Mouse (Mus musculus) stomach, embryonic 15.5 days (tissue): Measurements from ENCODE around the gene Mthfsd. TPM values are rescaled to one million over a fixed set of nuclear protein-coding genes. Genes with fewer than 3 reads are reported as not detected.

ENCODE experiments used
- ATAC-seq: fragments of 200-750 bp; cut with Nextera tagmentation; 2 replicates; pipeline ENCODE4 v1.8.0; 2017; ENCODE audit warnings: low read depth, moderate number of reproducible peaks, moderate TSS enrichment; ENCODE audit not compliant: insufficient read depth, low FRiP score
- H3K27ac ChIP-seq: fragments of 300-500 bp; sonication (generic); 2 replicates; pipeline ENCODE4 v1.5.1; 2015; ENCODE audit warnings: mild to moderate bottlenecking, inconsistent platforms
- H3K27me3 ChIP-seq: fragments of 300-500 bp; sonication (generic); replicated peaks from 2 replicates; pipeline ENCODE4 v1.6.1; 2015; ENCODE audit warnings: inconsistent platforms
- H3K36me3 ChIP-seq: fragments of 300-500 bp; sonication (generic); 2 replicates; pipeline ENCODE4 v1.6.1; 2015; ENCODE audit warnings: inconsistent platforms
- H3K4me1 ChIP-seq: fragments of 300-500 bp; sonication (generic); 2 replicates; pipeline ENCODE4 v1.6.1; 2015; ENCODE audit warnings: inconsistent platforms
- H3K4me2 ChIP-seq: fragments of 300-500 bp; sonication (generic); 2 replicates; pipeline ENCODE4 v1.6.1; 2015; ENCODE audit warnings: mild to moderate bottlenecking, inconsistent platforms
- H3K4me3 ChIP-seq: fragments of 300-500 bp; sonication (generic); replicated peaks from 2 replicates; pipeline ENCODE4 v1.5.1; 2015; ENCODE audit warnings: inconsistent platforms
- H3K9ac ChIP-seq: fragments of 300-500 bp; sonication (generic); 2 replicates; pipeline ENCODE4 v1.6.1; 2015; ENCODE audit warnings: inconsistent platforms
- H3K9me3 ChIP-seq: fragments of 300-500 bp; sonication (generic); 2 replicates; pipeline ENCODE4 v1.6.1; 2016; ENCODE audit warnings: inconsistent platforms
- WGBS: fragments of 180-500 bp; shearing (Covaris S2); methylation state at CpG from one replicate; pipeline ENCODE4 v1.1.7; 2015; 5-methylcytosine and 5-hydroxymethylcytosine counted together
- polyA plus RNA-seq: library from polyadenylated mRNA; unstranded; fragments of >200 nt; fragmentation: Nextera tagmentation; extraction: Ambion mirVana; gene quantifications from 2 replicates; pipeline ENCODE4 v1.2.1, GENCODE M21; 2015

The Mthfsd gene
- polyA plus RNA-seq, 1 experiment from 2014 or later = 53.9 TPM

DNA sequence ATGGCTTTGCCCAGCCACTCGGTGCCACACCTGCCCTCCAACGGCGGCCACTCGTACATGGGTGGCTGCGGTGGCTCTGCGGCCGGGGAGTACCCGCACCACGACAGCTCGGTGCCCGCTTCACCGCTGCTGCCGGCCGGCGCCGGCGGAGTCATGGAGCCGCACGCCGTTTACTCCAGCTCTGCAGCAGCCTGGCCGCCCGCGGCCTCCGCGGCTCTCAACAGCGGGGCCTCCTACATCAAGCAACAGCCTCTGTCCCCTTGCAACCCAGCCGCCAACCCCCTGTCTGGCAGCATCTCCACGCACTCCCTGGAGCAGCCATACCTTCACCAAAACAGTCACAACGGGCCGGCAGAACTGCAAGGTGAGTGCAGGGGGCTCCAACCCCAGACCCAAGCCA lies 23.2 kb downstream of the Mthfsd start:
- 4% methylated on average over 30 of the region's 30 CpGs for WGBS
- H3K27me3 ChIP-seq = peaks cover 78% of the 10 kb centered on the region

GRCm38 (mm10) chr8:121084210-121084951 lies 23.8 kb downstream of the Mthfsd start, which contains the start of gene Foxf1:
TSS of gene Foxf1 (plus strand) at chr8:121084386.
- peak; percentile 74 for ATAC-seq
- Histone ChIP-seq H3K27me3 (peaks cover 75% of the 10 kb centered on the region), H3K9me3 (no peaks in the 10 kb centered on the region), H3K4me2 (peak within 1 kb of the TSS; percentile 82), H3K36me3 (no peaks in the 10 kb centered on the region), H3K27ac (peak within 1 kb of the TSS; percentile 98), H3K4me3 (peak within 1 kb of the TSS; percentile 68), H3K9ac (peak within 1 kb of the TSS; percentile 68), H3K4me1 (peaks cover 9% of the 10 kb centered on the region; the same call in 1 of the 2 replicates)
- under 1% methylated on average over 65 of the region's 83 CpGs for WGBS

More for the DNA sequence above, 23.2 kb downstream of the Mthfsd start:
- Histone ChIP-seq H3K36me3 (no peaks in the 10 kb centered on the region), H3K9me3 (no peaks in the 10 kb centered on the region), H3K27ac (peak overlapping the region; percentile 89), H3K9ac (peak overlapping the region; percentile 68), H3K4me2 (peak overlapping the region; percentile 82), H3K4me1 (peaks cover 9% of the 10 kb centered on the region; the same call in 1 of the 2 replicates), H3K4me3 (peak overlapping the region; percentile 68)
- ATAC-seq = no peak

GRCm38 (mm10) chr8:121083936-121084209 lies 24.3 kb downstream of the Mthfsd start:
- Histone ChIP-seq H3K4me2 (peak overlapping the region; percentile 82), H3K36me3 (no peaks in the 10 kb centered on the region), H3K27me3 (peaks cover 71% of the 10 kb centered on the region), H3K4me3 (peak overlapping the region; percentile 68), H3K9ac (peak overlapping the region; percentile 66), H3K27ac (peak overlapping the region; percentile 98), H3K9me3 (no peaks in the 10 kb centered on the region), H3K4me1 (peaks cover 9% of the 10 kb centered on the region; the same call in 1 of the 2 replicates)
- WGBS = 0% methylated on average over 15 of the region's 27 CpGs
- peak; percentile 78 for ATAC-seq

- Histone ChIP-seq H3K27me3 (peaks cover 75% of the 10 kb centered on the region), H3K9ac (peak overlapping the region; percentile 66), H3K4me1 (peaks cover 9% of the 10 kb centered on the region; the same call in 1 of the 2 replicates), H3K4me3 (peak overlapping the region; percentile 68), H3K9me3 (no peaks in the 10 kb centered on the region), H3K4me2 (peak overlapping the region; percentile 82), H3K36me3 (no peaks in the 10 kb centered on the region), H3K27ac (peak overlapping the region; percentile 98)
- ATAC-seq = peak; percentile 65
- under 1% methylated on average over 89 of the region's 89 CpGs for WGBS
Measured at GRCm38 (mm10) chr8:121083093-121083935, 24.9 kb downstream of the Mthfsd start.

GRCm38 (mm10) chr8:121082218-121083092 lies 25.7 kb downstream of the Mthfsd start:
- peaks cover 81% of the 10 kb centered on the region for H3K27me3 ChIP-seq
- 4% methylated on average over 57 of the region's 57 CpGs for WGBS
- H3K4me2 ChIP-seq = peak overlapping the region; percentile 82
- H3K4me3 ChIP-seq = peak overlapping the region; percentile 68
- H3K9ac ChIP-seq = peak overlapping the region; percentile 66
- no peaks in the 10 kb centered on the region for H3K36me3 ChIP-seq
- ATAC-seq = no peak
- peaks cover 9% of the 10 kb centered on the region; the same call in 1 of the 2 replicates for H3K4me1 ChIP-seq
- H3K9me3 ChIP-seq = no peaks in the 10 kb centered on the region
- peak overlapping the region; percentile 98 for H3K27ac ChIP-seq

GRCm38 (mm10) chr8:121081398-121081797 lies 26.8 kb downstream of the Mthfsd start:
- WGBS = 6% methylated on average over 7 of the region's 7 CpGs
- Histone ChIP-seq H3K27me3 (peaks cover 88% of the 10 kb centered on the region), H3K27ac (peak overlapping the region; percentile 98), H3K4me2 (peak overlapping the region; percentile 82), H3K9ac (peak overlapping the region; percentile 66), H3K9me3 (no peaks in the 10 kb centered on the region), H3K4me3 (peak overlapping the region; percentile 68), H3K4me1 (peaks cover 9% of the 10 kb centered on the region), H3K36me3 (no peaks in the 10 kb centered on the region)
- no peak for ATAC-seq

GRCm38 (mm10) chr8:121080361-121081090 lies 27.7 kb downstream of the Mthfsd start:
- no peak for ATAC-seq
- H3K4me1 ChIP-seq = peaks cover 9% of the 10 kb centered on the region
- H3K36me3 ChIP-seq = no peaks in the 10 kb centered on the region
- H3K27ac ChIP-seq = peak overlapping the region; percentile 98
- 1% methylated on average over 49 of the region's 49 CpGs for WGBS
- H3K9me3 ChIP-seq = no peaks in the 10 kb centered on the region
- peaks cover 84% of the 10 kb centered on the region for H3K27me3 ChIP-seq
- peak overlapping the region; percentile 68 for H3K4me3 ChIP-seq
- H3K9ac ChIP-seq = peak overlapping the region; percentile 66
- H3K4me2 ChIP-seq = peak overlapping the region; percentile 82

DNA sequence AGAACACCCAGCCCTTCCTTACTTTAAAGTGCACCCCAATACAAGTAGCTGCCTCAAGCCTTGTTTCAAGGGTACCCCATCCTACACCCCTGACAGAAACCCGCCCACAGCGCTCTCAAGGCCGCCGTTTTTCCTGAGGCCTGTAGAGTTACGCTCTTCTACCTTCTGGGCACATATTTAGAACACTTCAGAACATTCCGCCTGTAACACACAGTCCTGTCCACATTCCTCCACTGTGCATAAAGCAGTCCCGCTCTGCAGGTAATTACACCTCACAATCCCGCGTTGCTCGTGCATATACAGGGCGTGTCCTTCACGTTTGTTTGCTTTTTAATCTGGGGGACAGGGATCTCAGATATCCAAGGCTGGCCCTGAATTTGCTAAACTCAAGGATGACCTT lies 28.2 kb downstream of the Mthfsd start:
- Histone ChIP-seq H3K9me3 (no peaks in the 10 kb centered on the region), H3K36me3 (no peaks in the 10 kb centered on the region), H3K27me3 (peaks cover 79% of the 10 kb centered on the region), H3K9ac (peak overlapping the region; percentile 66), H3K27ac (peak overlapping the region; percentile 98; the same call in 1 of the 2 replicates), H3K4me2 (peak overlapping the region; percentile 82), H3K4me3 (peak overlapping the region; percentile 68), H3K4me1 (peaks cover 9% of the 10 kb centered on the region)
- ATAC-seq = no peak
- 10% methylated on average over 12 of the region's 12 CpGs for WGBS

- ATAC-seq = no peak
- 12% methylated on average over 7 of the region's 7 CpGs for WGBS
- Histone ChIP-seq H3K4me1 (peaks cover 9% of the 10 kb centered on the region), H3K27ac (peak overlapping the region; percentile 98; the same call in 1 of the 2 replicates), H3K36me3 (no peaks in the 10 kb centered on the region), H3K4me2 (peak overlapping the region; percentile 82), H3K9ac (no peak overlapping the region; the same call in 1 of the 2 replicates), H3K27me3 (peaks cover 73% of the 10 kb centered on the region), H3K9me3 (no peaks in the 10 kb centered on the region), H3K4me3 (peak overlapping the region; percentile 68; the same call in 1 of the 2 replicates)
Measured at GRCm38 (mm10) chr8:121079201-121079600, 29.0 kb downstream of the Mthfsd start.

DNA sequence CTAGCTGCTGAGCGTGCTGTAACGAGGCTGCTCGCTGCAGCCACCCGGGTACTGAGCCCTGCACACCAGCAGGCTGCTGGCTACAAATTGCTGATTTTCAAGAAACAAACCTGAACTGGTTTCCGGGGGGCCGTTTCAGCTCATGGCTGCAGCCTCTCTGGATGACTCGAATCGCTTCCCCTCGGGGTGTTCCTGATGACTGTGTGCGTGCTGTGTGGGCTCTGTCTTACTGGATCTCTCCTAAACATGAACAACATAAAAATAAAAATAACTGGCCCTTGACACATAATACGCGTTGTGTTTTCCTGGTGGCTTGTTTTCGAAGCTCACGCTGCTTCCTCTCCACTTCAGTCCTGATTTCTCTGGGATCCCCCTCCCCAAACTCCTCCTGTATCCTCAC lies 29.5 kb downstream of the Mthfsd start:
- peak overlapping the region; percentile 98; the same call in 1 of the 2 replicates for H3K27ac ChIP-seq
- WGBS = 14% methylated on average over 14 of the region's 14 CpGs
- H3K4me1 ChIP-seq = peaks cover 9% of the 10 kb centered on the region
- peak overlapping the region; percentile 82 for H3K4me2 ChIP-seq
- ATAC-seq = no peak
- no peak overlapping the region; the same call in 1 of the 2 replicates for H3K9ac ChIP-seq
- peaks cover 71% of the 10 kb centered on the region for H3K27me3 ChIP-seq
- H3K4me3 ChIP-seq = peak overlapping the region; percentile 68; the same call in 1 of the 2 replicates
- no peaks in the 10 kb centered on the region for H3K36me3 ChIP-seq
- H3K9me3 ChIP-seq = no peaks in the 10 kb centered on the region
